Mouse (Mus musculus): ENCODE measurements at regions not wholly inside any gene's neighbourhood (a gene's known extent, or its start where the extent isn't known, plus 50 kb on each side); places are given as distances from the start of the nearest gene placed in this dataset.
A peak's percentile ranks its signal among the peaks of the same experiment; 100 is the strongest.

DNA sequence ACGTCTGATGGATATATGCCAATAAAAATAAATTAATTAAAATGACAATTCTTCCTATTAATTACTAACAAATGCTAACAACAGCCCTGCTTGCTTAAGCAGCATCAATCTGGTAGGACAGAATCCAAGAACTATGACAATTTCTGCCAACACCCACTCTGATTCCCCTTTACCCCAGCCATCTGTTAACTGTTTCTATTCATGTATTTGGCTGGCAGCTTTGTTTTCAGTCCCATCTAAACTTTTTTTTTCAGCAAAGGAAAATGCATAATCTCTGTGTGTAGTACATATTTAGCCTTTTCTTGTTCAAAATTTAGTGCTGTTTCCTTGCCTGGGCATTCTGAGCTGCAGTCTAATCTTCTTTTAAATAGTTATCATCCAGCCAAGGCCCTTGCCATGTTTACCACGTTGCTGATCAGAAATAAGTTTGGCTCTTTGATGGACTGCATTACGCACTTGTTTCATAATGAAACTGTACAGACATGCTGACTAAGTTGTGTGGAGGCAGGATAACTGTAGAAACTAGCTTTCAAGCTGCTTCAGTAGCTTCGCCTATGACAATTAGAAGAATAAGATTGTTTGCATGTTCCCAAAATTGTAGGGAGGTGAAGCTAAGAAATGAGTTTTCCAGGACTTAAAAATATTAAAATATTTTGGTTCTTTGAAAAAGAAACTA, 67.6 kb downstream of the 4930550L24Rik start:
- DNase-seq (ENCODE audit: low spot score in 2 of 2): peak in 1 of 2 experiments; percentile 3
